Mouse (Mus musculus): Measurements from ENCODE around the gene Trim56.
A peak's percentile ranks its signal among the peaks of the same experiment; 100 is the strongest.

The Trim56 gene

GRCm38 (mm10) chr5:137108111-137108510 lies 7.9 kb downstream of the Trim56 start:
- DNase-seq (ENCODE audit: low spot score): no peak

- DNase-seq (ENCODE audit: low spot score): no peak
These were observed 8.3 kb downstream of the Trim56 start for GRCm38 (mm10) chr5:137107670-137108069.

GRCm38 (mm10) chr5:137107024-137107423 lies 9.0 kb downstream of the Trim56 start:
- DNase-seq (ENCODE audit: low spot score): peak; percentile 73

- no peak for DNase-seq (ENCODE audit: low spot score)
These were observed 9.6 kb downstream of the Trim56 start for GRCm38 (mm10) chr5:137106434-137106833.

- no peak for DNase-seq (ENCODE audit: low spot score)
These were observed 12.0 kb downstream of the Trim56 start for GRCm38 (mm10) chr5:137103969-137104368.

GRCm38 (mm10) chr5:137102575-137103522 lies 13.2 kb downstream of the Trim56 start:
- peak; percentile 66 for DNase-seq (ENCODE audit: low spot score)

- DNase-seq (ENCODE audit: low spot score): no peak
These were observed 13.9 kb downstream of the Trim56 start for GRCm38 (mm10) chr5:137102078-137102477.

- DNase-seq (ENCODE audit: low spot score): no peak
These were observed 15.3 kb downstream of the Trim56 start for GRCm38 (mm10) chr5:137100660-137101059.

- DNase-seq (ENCODE audit: low spot score): no peak
These were observed 17.6 kb downstream of the Trim56 start for GRCm38 (mm10) chr5:137098418-137098817.

GRCm38 (mm10) chr5:137096037-137096436 lies 20.0 kb downstream of the Trim56 start:
- DNase-seq (ENCODE audit: low spot score): no peak

GRCm38 (mm10) chr5:137095135-137095534 lies 20.9 kb downstream of the Trim56 start:
- DNase-seq (ENCODE audit: low spot score): no peak

- no peak for DNase-seq (ENCODE audit: low spot score)
These were observed 22.3 kb downstream of the Trim56 start for GRCm38 (mm10) chr5:137093720-137094119.

- DNase-seq (ENCODE audit: low spot score): no peak
These were observed 24.4 kb downstream of the Trim56 start for GRCm38 (mm10) chr5:137091560-137091959.

- no peak for DNase-seq (ENCODE audit: low spot score)
These were observed 25.1 kb downstream of the Trim56 start for GRCm38 (mm10) chr5:137090870-137091269.

- DNase-seq (ENCODE audit: low spot score): no peak
These were observed 28.6 kb downstream of the Trim56 start for GRCm38 (mm10) chr5:137087410-137087809.

GRCm38 (mm10) chr5:137085731-137086130 lies 30.3 kb downstream of the Trim56 start:
- DNase-seq (ENCODE audit: low spot score): no peak

GRCm38 (mm10) chr5:137085021-137085420 lies 31.0 kb downstream of the Trim56 start:
- DNase-seq (ENCODE audit: low spot score): no peak

- DNase-seq (ENCODE audit: low spot score): no peak
These were observed 33.0 kb downstream of the Trim56 start for GRCm38 (mm10) chr5:137083051-137083450.

- no peak for DNase-seq (ENCODE audit: low spot score)
These were observed 36.2 kb downstream of the Trim56 start for GRCm38 (mm10) chr5:137079849-137080248.

- DNase-seq (ENCODE audit: low spot score): no peak
These were observed 37.4 kb downstream of the Trim56 start for GRCm38 (mm10) chr5:137078616-137079015.

GRCm38 (mm10) chr5:137078041-137078440 lies 38.0 kb downstream of the Trim56 start:
- no peak for DNase-seq (ENCODE audit: low spot score)

- no peak for DNase-seq (ENCODE audit: low spot score)
These were observed 38.8 kb downstream of the Trim56 start for GRCm38 (mm10) chr5:137077187-137077586.

GRCm38 (mm10) chr5:137076191-137076930 lies 39.6 kb downstream of the Trim56 start:
- DNase-seq (ENCODE audit: low spot score): no peak

Data from left cerebral cortex, adult 11 months (tissue).